Mouse (Mus musculus): ENCODE data around the gene Nemp1.
A peak's percentile ranks its signal among the peaks of the same experiment; 100 is the strongest.
"Not testable (repeated sequence)": the region's sequence is repeated elsewhere in the genome, so short reads cannot be mapped to it uniquely, and the experiment has no call there.

The Nemp1 gene

GRCm38 (mm10) chr10:127643553-127644238, 23.0 kb upstream of the Nemp1 start:
- peak; percentile 78 to 81 for DNase-seq (ENCODE audit: low spot score in 2 of 2)

- no peak for DNase-seq (ENCODE audit: low spot score in 2 of 2)
Observed at GRCm38 (mm10) chr10:127645791-127646190, 20.9 kb upstream of the Nemp1 start.

- DNase-seq (ENCODE audit: low spot score in 2 of 2), result no peak
Observed at GRCm38 (mm10) chr10:127652906-127653638, 13.6 kb upstream of the Nemp1 start.

- DNase-seq (ENCODE audit: low spot score in 2 of 2), result no peak
Observed at GRCm38 (mm10) chr10:127654970-127655579, 11.6 kb upstream of the Nemp1 start.

GRCm38 (mm10) chr10:127657617-127658016, 9.1 kb upstream of the Nemp1 start:
- not testable (repeated sequence) for DNase-seq (ENCODE audit: low spot score in 2 of 2)

- no peak for DNase-seq (ENCODE audit: low spot score in 2 of 2)
Observed at GRCm38 (mm10) chr10:127658076-127658475, 8.6 kb upstream of the Nemp1 start.

GRCm38 (mm10) chr10:127659551-127659950, 7.2 kb upstream of the Nemp1 start:
- DNase-seq (ENCODE audit: low spot score in 2 of 2), result no peak

DNA sequence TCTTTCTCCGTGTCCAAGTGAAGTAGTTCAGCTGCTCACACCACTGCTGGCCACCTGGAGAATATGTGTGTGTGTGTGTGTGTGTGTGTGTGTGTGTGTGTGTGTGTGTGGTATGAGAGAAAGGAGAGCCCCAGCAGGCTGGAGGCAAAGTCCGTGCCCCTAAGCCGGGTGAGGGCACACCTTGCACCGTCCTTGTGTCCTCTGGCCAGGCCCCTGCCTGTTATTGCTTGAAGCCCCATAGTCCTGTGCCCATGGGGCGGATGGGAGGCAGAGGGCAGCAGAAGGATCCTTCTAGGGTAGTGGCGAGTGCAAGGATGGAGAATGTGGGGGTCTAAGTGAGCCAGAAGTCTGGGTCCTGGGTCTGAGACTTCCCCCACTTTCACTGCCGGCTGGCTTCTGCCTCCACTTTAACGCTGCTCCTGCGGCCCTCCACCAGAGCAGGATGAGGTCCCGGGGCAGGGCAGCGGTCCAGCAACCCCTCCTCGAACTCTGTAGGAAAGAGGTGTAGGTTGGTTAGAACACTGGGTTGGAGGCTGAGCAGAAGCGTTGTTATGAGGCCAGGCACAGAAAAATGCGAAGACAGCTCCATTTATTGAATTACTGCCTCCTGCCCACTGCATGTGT, 5.3 kb upstream of the Nemp1 start:
- no peak for DNase-seq (ENCODE audit: low spot score in 2 of 2)

GRCm38 (mm10) chr10:127661915-127662663, 4.6 kb upstream of the Nemp1 start:
- DNase-seq (ENCODE audit: low spot score in 2 of 2), result peak; percentile 54 to 56

DNA sequence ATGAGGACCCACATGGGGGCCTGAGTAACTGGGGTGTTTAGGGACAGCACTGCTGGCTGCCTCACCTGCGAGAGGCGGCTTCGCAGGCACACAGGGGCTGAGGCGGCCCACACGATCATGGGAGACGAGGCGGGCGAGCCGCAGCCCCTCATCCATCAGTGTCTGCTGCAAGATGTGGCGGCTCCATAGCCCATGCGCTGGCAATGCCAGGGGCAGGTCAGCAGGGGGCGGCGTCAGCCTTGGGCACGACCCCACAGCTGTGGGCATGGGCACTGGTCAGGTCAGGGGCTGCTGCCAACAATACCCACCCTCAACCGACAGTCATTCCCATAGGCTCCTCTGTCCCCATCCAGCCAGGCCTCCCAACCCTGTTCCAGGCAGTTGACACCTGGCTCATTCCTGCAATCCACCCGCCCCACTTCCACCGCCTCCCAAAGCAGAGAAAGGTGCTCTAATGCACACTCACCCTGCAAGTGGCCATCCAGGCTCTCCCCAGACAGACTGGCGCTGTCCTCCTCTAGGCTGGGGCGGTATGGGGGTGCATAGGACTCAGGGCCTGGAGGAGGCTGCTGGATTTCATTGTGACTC, 3.9 kb upstream of the Nemp1 start:
- no peak for DNase-seq (ENCODE audit: low spot score in 2 of 2)

DNA sequence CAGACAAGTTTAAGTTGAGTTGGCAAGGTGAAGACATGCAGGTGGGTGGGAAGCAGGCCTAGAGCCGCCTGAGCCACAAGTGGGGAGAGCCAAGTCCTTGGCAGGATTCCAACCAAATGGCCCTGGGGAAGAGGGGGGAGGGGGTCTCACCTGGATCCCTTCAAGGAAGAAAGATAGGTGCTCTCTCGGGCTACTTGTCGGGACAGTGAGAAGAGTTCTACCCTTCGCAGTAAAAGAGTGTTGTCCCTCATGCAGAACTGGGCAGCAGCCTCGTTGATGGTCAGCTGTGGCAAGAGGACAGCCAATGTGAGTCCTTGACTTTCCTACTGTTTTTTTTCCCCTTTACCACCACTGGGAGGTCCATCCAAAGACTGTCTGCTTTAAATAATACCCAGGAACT, 3.1 kb upstream of the Nemp1 start:
- DNase-seq (ENCODE audit: low spot score in 2 of 2), result no peak

DNA sequence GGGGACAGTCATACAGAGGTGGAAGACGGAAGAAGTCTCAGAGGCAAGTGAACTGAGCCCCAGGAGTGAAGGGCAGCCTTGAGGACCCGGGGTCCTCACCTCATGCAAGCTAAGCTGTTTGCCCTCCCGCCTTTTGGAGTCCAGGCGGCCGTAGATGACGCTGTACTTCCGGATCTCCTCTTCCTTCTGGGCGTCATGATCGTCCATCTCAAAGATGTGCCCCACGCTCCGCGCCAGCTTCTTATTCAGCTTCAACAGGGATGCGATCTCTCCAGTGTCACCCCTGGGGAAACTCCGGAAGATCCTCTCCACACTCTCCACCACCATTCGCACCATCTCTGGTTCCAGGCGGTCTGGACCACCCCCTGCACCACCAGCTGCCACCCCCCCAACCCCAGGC, 2.5 kb upstream of the Nemp1 start:
- no peak for DNase-seq (ENCODE audit: low spot score in 2 of 2)

GRCm38 (mm10) chr10:127664891-127665290, 1.8 kb upstream of the Nemp1 start:
- no peak for DNase-seq (ENCODE audit: low spot score in 2 of 2)

- DNase-seq (ENCODE audit: low spot score in 2 of 2), result no peak
Observed at GRCm38 (mm10) chr10:127665366-127666181, 1.1 kb upstream of the Nemp1 start.

GRCm38 (mm10) chr10:127667269-127668092, 780 bp downstream of the Nemp1 start:
- DNase-seq (ENCODE audit: low spot score in 2 of 2), result peak; percentile 78 to 87

DNA sequence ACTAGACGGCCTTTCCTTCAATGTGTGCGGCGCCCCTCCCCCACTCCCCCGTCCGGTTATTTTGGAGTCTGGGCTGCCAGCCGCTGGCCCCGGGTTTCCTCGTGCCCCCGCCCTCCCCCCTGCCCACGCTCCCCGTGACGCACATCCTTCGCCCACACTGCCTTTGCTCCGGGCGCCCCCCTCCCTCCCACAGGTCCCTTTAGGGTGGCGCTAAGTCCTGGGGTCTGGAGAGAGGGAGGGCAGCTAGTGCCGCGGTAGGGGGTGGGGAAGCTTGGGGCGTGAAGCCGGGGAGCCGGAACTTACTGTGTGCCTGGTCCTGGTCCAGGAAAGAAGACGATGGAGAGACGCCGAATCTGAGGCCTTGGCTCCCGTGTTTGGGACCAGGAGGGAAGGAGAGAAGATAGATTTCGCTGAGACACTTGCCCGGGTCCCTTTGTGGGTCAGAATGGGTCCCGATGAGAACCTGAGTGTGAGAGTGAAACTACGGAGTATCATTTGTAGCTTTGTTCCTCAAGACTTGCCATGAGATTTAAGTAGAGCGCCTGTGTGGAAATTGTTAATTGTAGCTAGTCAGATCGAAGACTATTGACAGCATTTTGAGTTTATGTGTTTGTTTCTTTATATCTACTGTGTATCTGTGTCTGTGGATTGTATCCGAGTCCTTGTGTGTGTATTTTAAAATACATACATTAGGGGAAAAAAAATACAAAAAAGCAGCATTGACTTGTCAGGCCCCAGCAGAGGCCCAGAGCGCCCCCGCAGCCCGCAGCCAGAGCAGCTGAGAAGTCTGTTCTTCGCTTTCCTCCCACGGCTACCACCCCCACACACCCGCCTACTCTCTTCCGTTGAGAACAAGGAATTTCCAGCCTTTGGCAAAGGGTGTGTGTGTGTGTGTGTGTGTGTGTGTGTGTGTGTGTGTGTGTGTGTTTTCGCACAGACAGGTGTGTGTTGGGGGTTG, 1.7 kb downstream of the Nemp1 start, which contains the start of gene Nab2:
Gene Nab2 (minus strand): TSS at position 476 of the 958 bp plus-strand sequence.
- peak; percentile 68 to 73 for DNase-seq (ENCODE audit: low spot score in 2 of 2)

- no peak for DNase-seq (ENCODE audit: low spot score in 2 of 2)
Observed at GRCm38 (mm10) chr10:127669170-127669569, 2.5 kb downstream of the Nemp1 start.

DNA sequence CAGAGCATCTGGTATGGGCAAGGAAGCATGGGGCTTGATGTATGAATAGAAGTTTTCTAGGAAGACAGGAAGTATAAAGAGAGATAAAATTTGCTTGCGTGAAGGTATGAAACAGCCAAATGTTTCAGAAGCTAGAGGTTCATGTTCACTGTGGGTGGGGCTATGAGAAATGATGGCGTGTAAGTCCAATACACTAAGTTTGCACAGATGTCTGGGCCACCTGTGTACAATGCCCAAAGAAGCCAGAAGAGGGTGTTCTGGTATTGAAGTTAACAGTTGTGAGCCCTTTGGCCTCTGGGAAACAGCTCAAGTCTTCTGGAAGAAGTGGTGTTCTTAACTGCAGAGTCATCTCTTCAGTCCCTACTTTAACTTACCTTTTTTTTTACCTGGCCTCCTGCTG, 3.5 kb downstream of the Nemp1 start:
- no peak for DNase-seq (ENCODE audit: low spot score in 2 of 2)
